Mouse (Mus musculus) megakaryocyte-erythroid progenitor cell, adult 5-6 weeks (primary cell): ENCODE results near the gene Ehbp1. TPM values are rescaled to one million over a fixed set of nuclear protein-coding genes. Genes with fewer than 3 reads are reported as not detected.

ENCODE experiments used
- ATAC-seq: replicated peaks from 2 replicates; pipeline ENCODE4 v1.8.0; 2016; ENCODE audit warnings: mild to moderate bottlenecking, inconsistent platforms; ENCODE audit not compliant: severe bottlenecking, poor library complexity, low FRiP score, low TSS enrichment
- total RNA-seq, 2 experiments: library from RNA; stranded (forward) in 1 of 2; stranded (reverse) in 1 of 2; fragments of 200-1000, 215-1000 nt in 1 of 2; fragments of >200 nt in 1 of 2; fragmentation: Nextera tagmentation in 1 of 2; gene quantifications; 2 replicates each; pipeline ENCODE4 v1.2.3; 2014 to 2017

Ehbp1 gene
- total RNA-seq, 2 experiments from 2014 or later: 10.0 to 11.1 TPM

- ATAC-seq: no peak
Measured at GRCm38 (mm10) chr11:22007088-22007780, 334.9 kb downstream of the Ehbp1 start.

GRCm38 (mm10) chr11:22006471-22007087, 335.5 kb downstream of the Ehbp1 start:
- ATAC-seq: no peak

- ATAC-seq: no peak
Measured at GRCm38 (mm10) chr11:22005281-22005870, 336.7 kb downstream of the Ehbp1 start.

- no peak for ATAC-seq
Measured at GRCm38 (mm10) chr11:22004331-22004841, 337.7 kb downstream of the Ehbp1 start.

- no peak for ATAC-seq
Measured at GRCm38 (mm10) chr11:22003341-22003981, 338.6 kb downstream of the Ehbp1 start.

GRCm38 (mm10) chr11:22002783-22003340, 339.2 kb downstream of the Ehbp1 start, which contains the start of gene Otx1:
Gene Otx1, minus strand, starts transcription at chr11:22002897.
- no peak for ATAC-seq

GRCm38 (mm10) chr11:22002062-22002782, 339.9 kb downstream of the Ehbp1 start:
- no peak for ATAC-seq

GRCm38 (mm10) chr11:22001321-22002061, 340.6 kb downstream of the Ehbp1 start:
- 0 out of 2 replicates have a peak, but pooled peaks have one; percentile 38 for ATAC-seq

GRCm38 (mm10) chr11:22000316-22001076, 341.6 kb downstream of the Ehbp1 start:
- ATAC-seq: no peak

- ATAC-seq: no peak
Measured at GRCm38 (mm10) chr11:21999396-22000315, 342.4 kb downstream of the Ehbp1 start.

GRCm38 (mm10) chr11:21998141-21999047, 343.7 kb downstream of the Ehbp1 start:
- ATAC-seq: peak; percentile 42

- ATAC-seq: no peak
Measured at GRCm38 (mm10) chr11:21997561-21998140, 344.4 kb downstream of the Ehbp1 start.

- ATAC-seq: no peak
Measured at GRCm38 (mm10) chr11:21996661-21997560, 345.2 kb downstream of the Ehbp1 start.

GRCm38 (mm10) chr11:21996325-21996647, 345.8 kb downstream of the Ehbp1 start:
- ATAC-seq: no peak
